Mouse (Mus musculus): ENCODE data around the gene Trit1.

The Trit1 gene

GRCm38 (mm10) chr4:123050681-123051211 is 34.3 kb downstream of the Trit1 start:
- DNase-seq (ENCODE audit: low read depth): peak; percentile 86

GRCm38 (mm10) chr4:123053179-123053578 is 36.8 kb downstream of the Trit1 start:
- DNase-seq (ENCODE audit: low read depth): no peak

GRCm38 (mm10) chr4:123054172-123054790 is 37.9 kb downstream of the Trit1 start:
- no peak for DNase-seq (ENCODE audit: low read depth)

- DNase-seq (ENCODE audit: low read depth): no peak
These were observed 40.2 kb downstream of the Trit1 start for GRCm38 (mm10) chr4:123056560-123057109.

- DNase-seq (ENCODE audit: low read depth): no peak
These were observed 41.6 kb downstream of the Trit1 start for GRCm38 (mm10) chr4:123057957-123058356.

- no peak for DNase-seq (ENCODE audit: low read depth)
These were observed 45.3 kb downstream of the Trit1 start for GRCm38 (mm10) chr4:123061744-123062143.

- no peak for DNase-seq (ENCODE audit: low read depth)
These were observed 52.2 kb downstream of the Trit1 start for GRCm38 (mm10) chr4:123068646-123069045.

- DNase-seq (ENCODE audit: low read depth): peak; percentile 61
These were observed 55.0 kb downstream of the Trit1 start for GRCm38 (mm10) chr4:123071266-123071966.

- no peak for DNase-seq (ENCODE audit: low read depth)
These were observed 60.5 kb downstream of the Trit1 start for GRCm38 (mm10) chr4:123076928-123077327.

GRCm38 (mm10) chr4:123078231-123078630 is 61.8 kb downstream of the Trit1 start:
- DNase-seq (ENCODE audit: low read depth): no peak

GRCm38 (mm10) chr4:123080791-123081190 is 64.4 kb downstream of the Trit1 start:
- DNase-seq (ENCODE audit: low read depth): no peak

GRCm38 (mm10) chr4:123082283-123083163 is 66.1 kb downstream of the Trit1 start:
- peak; percentile 70 for DNase-seq (ENCODE audit: low read depth)

GRCm38 (mm10) chr4:123083323-123083902 is 67.0 kb downstream of the Trit1 start:
- DNase-seq (ENCODE audit: low read depth): no peak

GRCm38 (mm10) chr4:123085290-123085689 is 68.9 kb downstream of the Trit1 start:
- no peak for DNase-seq (ENCODE audit: low read depth)

GRCm38 (mm10) chr4:123086381-123086780 is 70.0 kb downstream of the Trit1 start:
- peak; percentile 12 for DNase-seq (ENCODE audit: low read depth)

- DNase-seq (ENCODE audit: low read depth): no peak
These were observed 76.2 kb downstream of the Trit1 start for GRCm38 (mm10) chr4:123092621-123093020.

- no peak for DNase-seq (ENCODE audit: low read depth)
These were observed 76.8 kb downstream of the Trit1 start for GRCm38 (mm10) chr4:123093064-123093776.

- no peak for DNase-seq (ENCODE audit: low read depth)
These were observed 77.5 kb downstream of the Trit1 start for GRCm38 (mm10) chr4:123093869-123094268.

Measured in 416B (cell line).